Mouse (Mus musculus): ENCODE measurements at regions not wholly inside any gene's neighbourhood (a gene's known extent, or its start where the extent isn't known, plus 50 kb on each side); places are given as distances from the start of the nearest gene placed in this dataset.
"Not testable (repeated sequence)": the region's sequence is repeated elsewhere in the genome, so short reads cannot be mapped to it uniquely, and the experiment has no call there.

DNA sequence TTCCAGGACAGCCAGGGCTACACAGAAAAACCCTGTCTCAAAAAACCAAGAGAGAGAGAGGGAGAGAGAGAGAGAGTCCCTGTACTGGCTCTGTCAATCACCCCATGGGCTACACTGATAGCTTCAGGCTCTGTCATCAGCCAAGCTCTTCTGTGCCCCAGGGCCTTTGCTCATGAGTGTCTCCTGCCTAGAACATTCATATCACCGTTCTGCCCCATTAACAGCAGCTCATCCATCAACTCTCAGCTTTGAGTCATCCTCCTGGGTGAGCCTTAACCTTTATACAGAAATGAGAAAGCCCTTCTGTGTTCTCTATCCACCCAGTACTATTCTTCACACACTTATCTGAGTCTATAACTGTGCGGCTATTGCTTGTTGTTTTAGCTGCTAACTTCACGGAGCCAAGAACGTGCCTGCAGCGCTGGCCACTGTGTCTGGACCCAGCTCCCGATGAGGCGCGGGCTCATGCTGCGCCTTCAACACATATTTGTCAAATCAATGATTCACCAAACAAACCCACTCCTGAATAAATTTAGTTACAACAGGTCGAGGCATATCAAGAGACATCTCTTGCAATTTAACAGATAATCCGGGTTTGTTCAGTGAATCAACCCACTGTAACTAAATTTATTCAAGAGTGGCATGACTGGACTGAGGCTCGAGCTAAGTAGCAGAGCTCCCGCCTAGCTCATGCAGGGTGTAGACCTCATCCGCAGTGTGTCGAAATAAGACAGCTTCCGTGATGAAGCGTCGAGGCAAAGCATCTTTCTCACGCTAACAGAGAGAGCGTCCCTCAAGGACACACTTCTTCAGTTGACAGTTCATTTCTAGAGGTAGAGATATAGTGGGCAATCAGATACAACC lies 152.1 kb downstream of the Katnal1 start:
- peak in 1 of 2 experiments; percentile 26 for DNase-seq (ENCODE audit: low spot score in 2 of 2)

DNA sequence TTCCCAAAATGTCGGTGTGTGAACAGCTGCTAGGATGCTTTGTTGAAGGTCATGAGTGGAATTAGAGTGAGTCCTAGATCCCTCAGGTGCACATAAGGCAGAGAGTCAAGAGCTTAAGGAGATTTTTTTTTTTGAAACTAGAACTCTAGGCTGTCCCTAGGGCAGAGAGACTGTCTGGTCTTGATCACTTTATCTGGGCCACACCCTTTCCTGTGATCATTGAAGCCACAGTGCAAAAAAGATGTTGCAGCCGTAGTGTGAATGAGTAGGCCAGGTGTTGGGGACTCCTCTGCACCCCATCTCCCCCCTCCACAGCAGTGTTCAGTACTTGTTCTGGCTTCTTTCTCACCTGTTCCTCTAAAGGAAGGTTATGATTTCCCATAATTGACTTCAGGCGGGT lies 153.9 kb downstream of the Katnal1 start:
- DNase-seq (ENCODE audit: low spot score in 2 of 2), result no peak

DNA sequence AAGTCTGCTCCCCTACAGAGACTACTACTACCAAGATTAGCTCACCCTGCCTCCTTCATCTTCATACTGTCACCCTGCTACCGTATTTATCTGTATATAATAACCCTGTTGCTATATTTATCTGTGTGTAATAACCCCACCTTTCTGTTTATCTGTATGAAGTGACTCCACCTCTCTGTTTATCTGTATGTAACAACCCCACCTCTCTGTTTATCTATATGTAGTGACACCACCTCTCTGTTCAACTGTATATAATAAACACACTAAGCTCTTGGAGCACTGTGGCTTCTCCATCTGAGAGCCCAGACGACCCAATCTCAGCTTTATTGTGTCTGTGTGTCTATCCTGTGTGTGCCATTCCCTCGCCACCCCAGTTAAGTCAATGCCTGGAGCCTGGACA lies 154.7 kb downstream of the Katnal1 start:
- DNase-seq (ENCODE audit: low spot score in 2 of 2), result no peak

DNA sequence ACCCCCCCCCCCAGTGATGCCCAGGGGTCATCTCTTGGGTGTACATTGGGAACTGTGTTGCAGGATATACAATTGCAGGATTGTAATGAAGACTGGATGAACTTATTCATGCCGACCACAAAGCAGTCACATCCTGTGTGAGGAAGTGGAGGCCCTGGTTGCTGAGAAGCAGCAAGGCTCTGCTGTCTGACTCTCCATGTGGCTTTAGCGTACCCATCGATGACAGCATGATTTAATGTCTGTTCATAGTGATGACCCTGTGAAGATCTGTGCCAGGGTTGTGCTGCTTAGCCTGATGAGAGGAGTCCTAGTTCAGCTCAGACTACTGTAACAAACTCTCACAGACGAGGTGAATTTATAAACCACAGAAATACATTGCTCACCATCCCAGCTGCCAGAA lies 159.7 kb downstream of the Katnal1 start:
- DNase-seq (ENCODE audit: low spot score in 2 of 2), result no peak

DNA sequence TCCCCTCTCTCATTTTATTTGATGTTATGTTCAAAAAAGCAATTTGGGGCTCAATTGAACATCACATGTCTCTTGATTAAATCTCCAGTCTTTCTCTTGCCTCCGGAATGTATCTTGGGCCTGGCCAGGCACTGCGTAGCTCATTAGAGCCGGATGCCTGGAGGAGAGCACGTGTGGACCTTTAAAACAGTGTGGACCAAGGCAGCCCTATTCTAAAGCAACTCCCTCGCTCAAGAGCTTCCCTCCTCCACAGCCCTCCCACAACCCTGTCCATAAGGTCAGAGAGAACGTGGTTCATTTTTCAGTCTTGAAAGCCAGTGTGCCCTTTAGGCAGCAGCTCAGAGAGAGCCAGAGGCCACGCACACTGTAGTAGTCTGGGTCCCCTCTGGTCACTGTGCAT lies 160.8 kb downstream of the Katnal1 start:
- no peak for DNase-seq (ENCODE audit: low spot score in 2 of 2)

DNA sequence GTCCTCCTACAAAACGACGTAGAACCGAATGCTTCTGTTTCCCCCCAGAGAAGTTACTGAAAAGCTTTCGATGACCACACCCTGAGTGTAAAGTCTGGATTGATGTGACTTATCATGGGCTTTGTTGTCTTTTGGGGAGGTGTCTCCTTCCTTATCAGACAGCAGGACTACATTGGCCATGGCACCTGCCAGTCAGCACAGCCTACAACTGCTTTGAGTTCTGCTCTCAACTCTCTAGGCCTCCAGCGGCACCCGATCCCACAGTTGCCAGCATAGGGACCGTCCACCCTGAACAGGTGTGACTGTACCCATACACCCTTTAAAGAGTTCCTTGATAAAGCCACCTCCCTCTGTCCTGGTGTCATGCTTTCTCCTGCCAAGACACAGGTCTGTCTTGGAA lies 163.1 kb downstream of the Katnal1 start:
- DNase-seq (ENCODE audit: low spot score in 2 of 2), result no peak

DNA sequence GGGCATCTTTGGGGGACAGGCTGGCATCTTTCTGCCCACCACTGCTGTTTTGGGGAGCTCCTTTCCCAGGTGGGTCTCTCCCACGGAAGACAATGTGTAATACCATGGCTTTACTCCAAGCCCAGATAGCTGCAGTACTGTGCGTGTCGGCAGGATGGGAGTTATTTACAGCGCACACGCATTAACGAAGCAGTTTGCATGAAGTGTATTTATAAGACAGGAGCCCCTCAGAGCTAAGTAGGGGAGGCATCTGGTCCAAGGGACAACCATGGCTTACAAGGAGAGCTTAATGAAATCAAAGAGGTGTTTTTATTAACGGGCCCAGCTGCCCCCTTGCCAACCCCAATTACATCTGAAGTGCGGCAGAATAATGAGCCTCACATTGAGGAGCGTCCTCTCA lies 169.0 kb downstream of the Katnal1 start:
- DNase-seq (ENCODE audit: low spot score in 2 of 2), result no peak

DNA sequence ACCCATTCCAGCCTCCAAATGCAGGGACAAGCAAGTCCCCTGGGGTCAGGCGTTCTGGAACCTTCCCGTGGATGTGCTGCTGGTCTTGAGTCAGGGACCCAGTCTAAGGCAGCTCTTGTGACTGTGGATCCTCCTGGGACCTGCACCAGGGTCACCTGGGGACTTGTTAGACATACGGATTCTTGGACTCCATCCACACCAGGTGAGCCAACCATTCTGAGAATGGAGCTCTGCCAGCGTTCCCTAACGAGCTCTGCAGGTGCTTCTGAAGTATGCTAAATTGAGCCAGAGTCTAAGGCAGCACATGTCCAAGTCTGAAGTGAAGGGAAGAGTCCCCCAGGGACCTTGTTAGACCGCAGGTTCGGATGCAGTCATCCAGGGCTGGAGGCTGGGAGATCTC lies 170.3 kb downstream of the Katnal1 start:
- no peak for DNase-seq (ENCODE audit: low spot score in 2 of 2)

DNA sequence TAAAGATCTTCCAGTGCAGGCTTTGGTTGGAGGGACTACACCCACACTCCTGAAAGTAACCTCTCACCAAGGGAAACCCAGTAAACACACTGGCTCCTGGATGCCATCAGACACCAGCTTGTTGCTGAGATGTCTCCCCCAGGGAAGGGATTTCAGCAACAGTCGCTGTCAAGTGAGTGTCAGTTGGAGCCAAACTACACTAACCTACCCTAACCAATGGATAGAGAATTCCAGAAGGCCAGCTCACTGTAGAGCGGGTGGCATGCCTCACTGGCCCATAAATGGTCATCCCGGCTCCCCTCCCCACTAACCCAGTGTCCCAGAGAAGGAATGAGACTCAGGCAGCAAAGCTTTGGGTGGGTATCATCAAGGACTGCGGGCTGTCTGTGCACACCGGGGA lies 171.4 kb downstream of the Katnal1 start:
- DNase-seq (ENCODE audit: low spot score in 2 of 2), result no peak

DNA sequence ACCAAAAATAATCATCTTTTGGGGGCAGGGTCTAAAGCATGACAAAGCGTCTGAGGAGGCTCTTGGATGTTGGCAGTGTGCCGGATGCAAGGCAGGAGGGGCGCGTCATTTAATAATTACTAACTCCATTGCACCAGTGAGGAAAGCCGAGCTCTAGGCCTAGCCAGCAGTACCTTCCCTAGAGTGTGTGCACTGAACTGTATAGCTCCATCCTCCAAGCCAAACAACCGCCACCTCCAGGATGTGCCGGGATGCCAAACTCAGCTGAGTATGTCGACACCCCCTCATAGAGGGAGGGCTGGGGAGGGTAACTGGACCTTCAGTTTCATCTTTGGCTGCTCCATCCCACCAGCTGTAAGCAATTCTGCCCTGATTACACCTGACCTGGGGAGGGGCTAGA lies 171.9 kb downstream of the Katnal1 start:
- DNase-seq (ENCODE audit: low spot score in 2 of 2), result no peak

DNA sequence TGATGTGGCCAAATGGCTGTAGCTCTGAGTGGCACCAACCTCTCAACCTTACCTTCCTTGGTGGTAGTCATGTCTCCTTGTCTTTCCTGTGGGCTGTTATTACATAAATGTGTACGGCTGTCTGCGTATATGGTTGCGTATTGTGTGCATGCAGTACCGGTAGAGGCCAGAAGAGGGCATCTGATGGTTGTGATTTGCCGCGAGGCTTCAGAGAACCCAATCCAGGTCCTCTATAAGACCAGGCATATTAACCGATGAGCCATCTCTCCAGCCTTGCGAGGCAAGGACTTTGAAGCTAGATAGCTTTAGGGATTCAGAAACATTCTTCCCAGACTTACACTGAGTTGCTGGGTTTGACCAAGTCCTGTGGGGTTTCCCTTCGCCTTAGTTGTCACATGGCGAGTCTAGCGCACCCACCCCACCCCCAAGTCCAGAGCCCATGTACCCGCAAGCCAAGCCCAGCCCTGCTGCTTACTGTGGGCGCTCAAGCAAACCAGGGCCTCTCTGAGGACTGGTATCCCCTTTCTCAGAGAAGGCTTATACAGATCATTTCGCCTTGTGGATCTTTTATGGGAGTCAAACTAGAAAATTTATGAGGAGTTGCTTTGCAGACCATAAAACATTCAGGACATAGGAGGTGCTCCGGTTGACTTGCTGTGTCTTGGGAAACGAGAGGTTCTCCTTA lies 172.7 kb downstream of the Katnal1 start:
- no peak for DNase-seq (ENCODE audit: low spot score in 2 of 2)

DNA sequence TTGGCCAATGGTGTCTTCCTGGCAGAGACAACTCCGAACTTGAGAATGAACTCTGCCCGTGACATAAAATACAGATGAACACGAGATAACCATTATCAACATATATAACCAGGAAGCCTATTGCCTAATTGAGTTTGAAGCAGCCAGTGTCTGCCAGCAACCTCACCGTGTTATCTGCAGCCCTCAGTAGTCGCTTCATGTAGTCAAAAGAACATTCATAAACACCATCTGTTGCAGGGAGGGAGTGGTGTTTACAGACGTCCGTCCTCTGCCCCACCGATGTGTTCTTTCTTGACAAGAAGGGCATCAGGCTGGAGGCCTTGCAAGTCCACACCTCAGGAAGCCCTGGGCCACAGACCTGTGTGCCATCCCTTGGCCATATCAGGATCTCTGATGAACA lies 173.3 kb downstream of the Katnal1 start:
- DNase-seq (ENCODE audit: low spot score in 2 of 2), result no peak

DNA sequence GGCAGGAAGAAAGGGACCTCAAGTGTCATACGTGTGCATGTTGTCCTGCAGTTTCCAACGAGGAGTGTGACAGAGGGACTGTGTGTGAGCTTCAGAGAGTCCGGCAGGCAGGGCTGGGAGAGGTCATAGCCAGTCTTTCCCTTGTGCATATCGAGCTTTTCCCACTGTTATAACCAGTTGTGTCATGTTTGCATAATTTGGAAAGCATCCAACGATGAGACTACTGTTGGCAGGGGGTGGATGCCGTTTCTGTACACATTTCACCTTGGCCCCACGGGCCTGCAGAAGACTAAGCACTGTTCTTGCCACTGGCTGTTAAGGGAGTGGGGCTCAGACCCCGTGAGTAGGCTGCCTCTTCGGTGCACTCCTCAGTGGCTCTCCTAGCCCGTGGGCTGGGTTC lies 174.2 kb downstream of the Katnal1 start:
- DNase-seq (ENCODE audit: low spot score in 2 of 2), result no peak

DNA sequence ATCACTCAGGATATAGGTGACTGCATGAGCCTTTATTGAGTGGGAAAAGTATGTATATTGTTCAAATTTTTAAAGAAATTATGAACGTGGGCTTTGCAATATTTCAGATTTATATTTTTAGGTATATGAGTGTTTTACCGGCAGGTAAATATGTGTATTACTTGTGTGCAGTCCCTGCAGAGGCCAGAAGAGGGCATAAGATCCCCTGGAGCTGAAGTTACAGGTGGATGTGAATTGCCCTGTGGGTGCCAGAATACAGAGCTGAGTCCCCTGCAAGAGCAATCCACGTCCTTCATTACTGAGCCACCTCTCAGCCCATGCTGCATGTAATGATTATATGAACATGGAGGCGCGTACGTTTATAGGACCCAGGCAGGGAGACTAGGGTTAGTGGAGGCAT lies 174.8 kb downstream of the Katnal1 start:
- no peak for DNase-seq (ENCODE audit: low spot score in 2 of 2)

DNA sequence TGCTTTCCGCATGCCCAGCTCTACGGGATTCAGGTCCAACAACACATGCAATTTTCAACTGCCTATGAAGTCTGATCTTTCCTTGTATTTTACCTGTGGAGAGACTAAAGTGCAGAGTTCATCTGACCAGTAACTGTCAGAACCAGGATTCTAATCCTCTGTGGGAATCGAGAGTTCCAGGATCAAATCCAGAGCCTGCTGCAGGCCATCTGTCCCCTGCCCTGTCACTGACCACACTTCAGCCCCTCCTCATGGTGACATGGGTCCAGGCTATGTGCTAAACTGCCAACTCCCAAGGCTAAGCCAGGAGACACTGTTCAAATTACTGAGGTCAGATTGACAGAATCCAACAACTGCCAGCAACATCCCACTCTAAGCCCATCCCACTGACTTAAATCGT lies 175.7 kb downstream of the Katnal1 start:
- no peak for DNase-seq (ENCODE audit: low spot score in 2 of 2)

DNA sequence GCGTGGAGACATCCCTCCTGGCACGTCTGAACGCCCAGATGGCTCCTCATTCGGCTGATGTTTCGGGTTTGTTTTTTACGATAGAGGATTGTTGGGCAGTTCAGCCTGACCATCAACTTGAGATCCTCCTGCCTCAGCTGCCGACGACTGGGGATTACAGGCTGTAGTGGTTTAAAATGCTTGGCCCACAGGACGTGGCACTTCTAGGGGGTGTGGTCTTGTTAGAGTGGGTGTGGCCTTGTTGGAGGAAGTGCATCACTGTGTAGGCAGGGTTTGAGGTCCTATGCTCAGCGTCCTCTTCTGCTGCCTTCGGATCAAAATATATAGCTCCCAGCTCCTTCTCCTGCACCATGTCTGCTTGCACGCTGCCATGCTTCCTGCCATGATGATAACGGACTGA lies 177.1 kb downstream of the Katnal1 start:
- DNase-seq (ENCODE audit: low spot score in 2 of 2), result no peak

DNA sequence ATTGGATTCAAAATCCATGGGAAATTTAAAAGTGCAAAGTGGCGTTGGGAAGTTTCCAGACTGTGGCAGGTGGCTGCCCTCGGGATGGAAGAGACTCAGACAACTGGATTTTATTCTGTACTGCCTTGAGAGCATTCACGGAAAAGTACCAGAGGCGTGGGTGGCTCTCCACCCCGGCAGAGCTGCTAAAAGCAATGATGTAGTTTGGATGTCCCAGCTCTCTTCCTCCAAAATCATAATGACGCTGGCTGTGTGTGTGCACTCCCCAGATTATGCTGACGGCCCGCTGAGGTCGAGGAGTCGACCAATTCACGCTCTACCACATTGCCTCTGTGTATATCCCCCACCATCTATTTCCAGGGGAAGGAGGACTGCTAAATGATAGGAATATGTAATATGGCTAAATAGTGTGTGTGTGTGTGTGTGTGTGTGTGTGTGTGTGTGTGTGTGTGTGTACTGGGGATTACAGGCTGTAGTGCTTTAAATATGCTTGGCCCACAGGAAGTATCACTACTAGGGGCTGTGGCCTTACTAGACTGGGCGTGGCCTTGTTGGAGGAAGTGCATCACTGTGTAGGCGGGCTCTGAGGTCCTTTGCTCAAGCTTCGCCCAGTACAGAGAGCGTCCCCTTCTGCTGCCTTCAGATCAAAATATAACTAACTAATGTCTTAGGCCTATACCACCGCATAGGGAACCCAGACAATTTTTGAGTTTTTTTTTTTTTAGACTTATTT lies 179.0 kb downstream of the Katnal1 start:
- DNase-seq (ENCODE audit: low spot score in 2 of 2), result no peak

DNA sequence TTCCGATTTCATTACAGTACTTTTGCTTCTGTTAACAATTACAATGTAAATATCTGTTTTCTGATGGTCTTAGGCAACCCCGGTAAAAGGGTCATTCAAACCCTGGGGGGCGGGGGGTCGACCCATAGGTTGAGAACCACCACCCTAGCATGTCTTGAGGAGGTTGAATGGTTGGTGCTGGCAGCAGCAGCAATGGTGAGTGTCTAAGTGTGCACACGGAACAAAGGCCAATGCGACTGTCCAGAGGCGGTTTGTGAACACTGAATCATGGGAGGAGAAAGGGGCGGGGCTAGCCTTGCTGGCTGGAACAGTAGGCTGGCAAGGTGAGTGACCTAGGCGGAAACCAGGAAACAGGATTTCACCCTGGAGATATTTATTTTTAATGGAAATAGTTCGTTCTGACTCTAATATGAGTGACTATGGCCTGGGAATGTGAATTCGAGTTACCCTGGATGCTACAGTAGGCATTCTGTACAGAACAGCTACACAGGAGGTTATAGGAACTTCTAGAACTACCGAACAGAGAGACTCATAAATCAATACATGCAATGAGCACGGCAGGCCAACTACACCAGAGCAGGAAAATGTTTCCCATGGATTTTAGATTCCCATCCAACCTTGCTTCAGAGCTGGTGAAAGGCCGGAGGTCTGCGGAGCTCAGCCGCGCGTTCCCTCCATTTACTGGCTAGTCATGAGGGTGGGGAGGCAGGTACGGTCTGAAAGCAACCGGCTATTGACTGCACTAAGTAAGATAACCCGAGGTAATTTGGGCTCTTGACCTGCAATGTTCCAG lies 181.0 kb downstream of the Katnal1 start:
- no peak for DNase-seq (ENCODE audit: low spot score in 2 of 2)

DNA sequence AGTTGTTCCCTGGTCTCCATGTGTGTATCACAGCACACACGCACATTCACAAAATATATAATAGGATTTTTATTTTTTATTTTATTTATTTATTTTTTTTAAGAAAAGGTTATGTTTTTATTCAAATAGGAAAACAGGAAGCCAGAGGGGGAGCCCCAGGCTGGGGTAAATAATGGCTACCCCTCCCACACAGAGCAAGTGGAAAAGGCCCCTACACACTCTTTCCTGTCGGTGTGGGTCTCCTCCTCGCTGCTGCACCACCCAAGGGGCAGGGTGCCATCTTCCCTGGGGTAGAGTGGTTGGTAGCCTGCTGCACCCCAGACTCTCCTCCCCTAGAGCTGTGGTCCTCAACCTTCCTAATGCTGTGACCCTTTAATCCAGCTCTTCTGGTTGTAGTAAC lies 181.6 kb downstream of the Katnal1 start:
- DNase-seq (ENCODE audit: low spot score in 2 of 2), result no peak

DNA sequence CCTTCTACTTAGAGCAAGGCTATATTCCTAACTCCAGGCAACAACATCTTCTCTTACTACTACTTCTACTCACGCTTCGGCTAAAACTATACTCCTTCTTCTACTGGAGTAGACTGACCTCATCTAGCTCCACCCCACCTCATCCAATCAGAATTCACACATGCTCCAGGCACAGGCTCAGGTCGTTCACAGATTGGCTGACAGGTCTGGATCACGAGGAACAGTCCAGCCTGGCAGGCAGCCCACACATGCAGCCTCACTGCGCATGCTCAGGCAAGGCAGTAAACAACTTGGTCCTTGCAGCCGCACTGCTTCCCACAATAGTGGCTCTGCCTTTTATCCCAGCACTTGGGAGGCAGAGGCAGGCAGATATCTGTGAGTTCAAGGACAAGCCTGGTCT lies 182.4 kb downstream of the Katnal1 start:
- DNase-seq (ENCODE audit: low spot score in 2 of 2), result not testable (repeated sequence)

DNA sequence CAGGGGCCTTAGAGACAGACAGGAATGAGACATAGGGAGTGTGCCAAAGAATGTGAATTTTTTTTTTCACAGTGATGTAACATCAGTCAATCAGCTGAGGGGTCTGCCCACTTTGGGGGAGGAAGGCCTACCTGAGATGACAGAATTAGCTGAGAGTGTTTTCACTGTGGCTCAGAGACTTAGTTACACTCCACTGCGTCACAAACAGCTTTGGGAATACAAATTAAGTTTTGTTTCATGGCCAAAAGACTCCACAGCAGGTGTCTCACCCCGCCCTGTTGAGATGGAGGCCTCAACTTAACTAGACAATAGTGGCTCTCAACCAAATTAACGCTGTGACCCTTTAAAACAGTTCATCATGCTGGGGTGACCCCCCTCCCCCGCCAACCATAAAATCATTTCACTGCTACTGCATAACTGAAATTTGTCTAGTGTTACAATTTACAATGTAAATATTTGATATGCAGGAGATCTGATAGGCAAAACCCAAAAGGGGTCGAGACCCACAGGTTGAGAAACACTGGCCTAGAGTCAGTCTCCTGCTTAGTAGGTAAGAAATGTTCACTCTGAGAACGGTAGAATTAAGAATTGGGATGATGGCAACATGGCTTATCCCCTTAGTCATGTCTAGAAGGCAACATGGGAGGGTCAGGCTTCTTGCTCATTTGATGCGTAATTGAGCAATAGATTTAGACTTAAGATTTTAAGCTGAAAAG lies 184.3 kb downstream of the Katnal1 start:
- DNase-seq (ENCODE audit: low spot score in 2 of 2), result no peak
